In the genomic region with DNA sequence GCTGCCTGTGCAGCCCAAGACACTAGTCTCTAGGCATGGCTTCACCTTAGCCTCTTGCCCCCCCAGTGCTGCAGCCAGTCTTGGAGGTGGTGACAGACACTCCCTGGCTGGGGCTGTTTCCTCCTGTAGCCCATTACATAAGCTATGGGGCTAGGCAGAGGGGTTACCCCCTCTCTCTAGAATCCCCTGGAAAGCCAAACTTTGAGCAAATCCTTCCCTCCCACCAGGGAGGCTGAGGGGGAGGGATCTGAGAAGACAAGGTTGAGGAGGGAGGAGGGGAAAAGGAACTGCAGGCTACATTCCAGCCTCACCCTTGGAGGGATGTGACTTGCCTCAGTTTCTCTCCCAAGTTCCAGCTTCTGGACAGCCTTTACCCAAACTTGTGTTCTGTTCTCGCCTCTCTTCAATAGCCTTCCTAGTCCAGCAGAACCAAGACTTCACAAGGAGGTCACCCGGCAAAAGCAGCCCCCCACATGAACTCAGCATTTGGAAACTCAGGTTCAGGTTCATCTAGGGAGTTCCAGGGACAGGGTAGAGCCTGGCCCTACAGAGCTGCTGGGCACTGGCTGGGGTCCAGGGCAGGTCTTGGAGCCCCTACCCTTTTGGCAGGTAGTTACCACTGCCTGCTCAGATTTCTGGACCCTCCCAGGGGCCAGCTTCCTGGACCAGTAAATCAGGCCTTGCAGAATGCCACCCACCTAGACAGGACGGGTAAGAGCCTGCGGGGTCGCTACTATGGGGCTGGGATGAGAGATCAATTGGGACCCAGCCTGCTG, we compare ENCODE assay signal across 11 mouse cellular contexts. TPM values are rescaled to one million over a fixed set of nuclear protein-coding genes. Genes with fewer than 3 reads are reported as not detected.
DNase-seq lines count a peak whose midpoint lies in the region; ATAC-seq lines count a peak whose summit lies in the region.
"Had no signal": no experiment of that assay in that cellular context is flagged by ENCODE, and none has a peak within 500 bp of the region (broad histone marks: within the 10 kb centered on the region; RNA-seq: fewer than 3 reads in every experiment).

No protein-coding gene starts in this region.

- WGBS in heart, embryonic 13.5 days, result 15% methylated on average over 5 of the region's 5 CpGs
- WGBS in hindbrain, embryonic 13.5 days, result 14% methylated on average over 5 of the region's 5 CpGs
- WGBS in midbrain, embryonic 15.5 days, result 13% methylated on average over 5 of the region's 5 CpGs

- intact Hi-C loops in heart, postnatal 10 days (cut with DNase I), result no loop called here

- peaks cover 92% of the 10 kb centered on the region for H3K27me3 ChIP-seq in heart, embryonic 13.5 days (replicated peaks)
- peaks cover 38% of the 10 kb centered on the region for H3K27me3 ChIP-seq in hindbrain, embryonic 13.5 days
- no peaks in the 10 kb centered on the region for H3K27me3 ChIP-seq in midbrain, embryonic 15.5 days (replicated peaks)

- no peak for DNase-seq in heart, postnatal 10 days
- DNase-seq in cerebellum, postnatal 25 days, result peak; percentile 59 to 60
- DNase-seq in frontal cortex, postnatal 14 days (ENCODE audit: low spot score in 2 of 2), result no peak
- DNase-seq in layer of hippocampus, postnatal 25 days (ENCODE audit: extremely low spot score in 1 of 2, low spot score in 1 of 2), result no peak
- no peak for DNase-seq in urinary bladder, postnatal 14 days (ENCODE audit: low spot score)
- DNase-seq: adrenal gland, postnatal 25 days; kidney, adult 8-10 months had no signal

- no peak overlapping the region for H3K9ac ChIP-seq in heart, embryonic 13.5 days
- peak overlapping the region; percentile 81 for H3K9ac ChIP-seq in hindbrain, embryonic 13.5 days
- peak overlapping the region; percentile 70 for H3K9ac ChIP-seq in midbrain, embryonic 15.5 days
- H3K9ac ChIP-seq: liver, embryonic 15.5 days had no signal

- H3K4me2 ChIP-seq in heart, embryonic 13.5 days, result 0 out of 2 replicates have a peak overlapping the region, but pooled peaks have one; percentile 54
- peak overlapping the region; percentile 68 for H3K4me2 ChIP-seq in hindbrain, embryonic 13.5 days
- H3K4me2 ChIP-seq in midbrain, embryonic 15.5 days, result peak overlapping the region; percentile 80
- H3K4me2 ChIP-seq: liver, embryonic 15.5 days had no signal

- H3K4me1 ChIP-seq in heart, embryonic 13.5 days, result peaks cover 21% of the 10 kb centered on the region
- peaks cover 62% of the 10 kb centered on the region for H3K4me1 ChIP-seq in hindbrain, embryonic 13.5 days (replicated peaks)
- H3K4me1 ChIP-seq in midbrain, embryonic 15.5 days, result peaks cover 43% of the 10 kb centered on the region
- H3K4me1 ChIP-seq: liver, embryonic 15.5 days had no signal

- no peaks in the 10 kb centered on the region for H3K36me3 ChIP-seq in heart, embryonic 13.5 days
- H3K36me3 ChIP-seq in hindbrain, embryonic 13.5 days, result no peaks in the 10 kb centered on the region
- no peaks in the 10 kb centered on the region for H3K36me3 ChIP-seq in midbrain, embryonic 15.5 days (replicated peaks)
- H3K36me3 ChIP-seq: liver, embryonic 15.5 days had no signal

- no peak overlapping the region for H3K27ac ChIP-seq in heart, embryonic 13.5 days (replicated peaks)
- H3K27ac ChIP-seq in hindbrain, embryonic 13.5 days, result peak overlapping the region; percentile 72
- H3K27ac ChIP-seq in midbrain, embryonic 15.5 days, result peak overlapping the region; percentile 85
- H3K27ac ChIP-seq: liver, embryonic 15.5 days had no signal

- H3K9me3 ChIP-seq in heart, embryonic 13.5 days, result no peaks in the 10 kb centered on the region
- no peaks in the 10 kb centered on the region for H3K9me3 ChIP-seq in hindbrain, embryonic 13.5 days
- H3K9me3 ChIP-seq in midbrain, embryonic 15.5 days, result no peaks in the 10 kb centered on the region
- H3K9me3 ChIP-seq: liver, embryonic 15.5 days had no signal

- no peak for ATAC-seq in heart, embryonic 13.5 days (ENCODE audit: extremely low read depth, insufficient number of reproducible peaks, low FRiP score, low TSS enrichment)
- peak; percentile 22 for ATAC-seq in hindbrain, embryonic 13.5 days (ENCODE audit: low FRiP score)
- ATAC-seq in midbrain, embryonic 15.5 days (replicated peaks), result peak; percentile 37

- peak overlapping the region; percentile 26; the same call in 1 of the 2 replicates for H3K4me3 ChIP-seq in heart, embryonic 13.5 days
- peak overlapping the region; percentile 51 for H3K4me3 ChIP-seq in hindbrain, embryonic 13.5 days
- peak overlapping the region; percentile 52 for H3K4me3 ChIP-seq in midbrain, embryonic 15.5 days
- H3K4me3 ChIP-seq: liver, embryonic 15.5 days had no signal

RNA-seq across cellular contexts. Expression of a gene that starts 1.0 kb away (rescaled TPM):
- 0.10 and 0.19 TPM in 2 replicates for polyA plus RNA-seq in heart, embryonic 13.5 days (2015; fragmentation: Nextera tagmentation; extraction: Ambion mirVana)
- 1 to 10 TPM; 2.6 to 3.3 TPM for total RNA-seq in heart, postnatal 10 days (2021)
- 57.6 and 67.5 TPM in 2 replicates for polyA plus RNA-seq in hindbrain, embryonic 13.5 days (2015; fragmentation: Nextera tagmentation; extraction: Ambion mirVana)
- polyA plus RNA-seq in midbrain, embryonic 15.5 days (2015; fragmentation: Nextera tagmentation; extraction: Ambion mirVana), result 38.9 and 44.0 TPM in 2 replicates
- total RNA-seq in layer of hippocampus, postnatal 25 days (2021), result 10 to 100 TPM; 69.3 to 69.6 TPM
- total RNA-seq: adrenal gland, postnatal 25 days had no signal

RNA-seq across cellular contexts. Expression of a gene that starts 36.0 kb away (rescaled TPM):
- 0.73 and 0.78 TPM in 2 replicates for polyA plus RNA-seq in heart, embryonic 13.5 days (2015; fragmentation: Nextera tagmentation; extraction: Ambion mirVana)
- 1 to 10 TPM; 1.5 to 1.6 TPM for total RNA-seq in heart, postnatal 10 days (2021)
- 0.97 and 1.0 TPM in 2 replicates for polyA plus RNA-seq in hindbrain, embryonic 13.5 days (2015; fragmentation: Nextera tagmentation; extraction: Ambion mirVana)
- polyA plus RNA-seq in midbrain, embryonic 15.5 days (2015; fragmentation: Nextera tagmentation; extraction: Ambion mirVana), result 0.99 and 1.0 TPM in 2 replicates
- total RNA-seq in layer of hippocampus, postnatal 25 days (2021), result 1 to 10 TPM; 5.3 to 6.2 TPM

Comparison
In these comparisons a context has a peak if more than half of its experiments do, and no peak if none do; other contexts are left out.
1. DNase-seq: peak in cerebellum, postnatal 25 days (2 of 2); none in heart, postnatal 10 days (0 of 2), frontal cortex, postnatal 14 days (0 of 2), layer of hippocampus, postnatal 25 days (0 of 2) and urinary bladder, postnatal 14 days (single experiment).
2. RNA of a gene that starts 1.0 kb away (polyA plus RNA-seq): 57.6 to 67.5 TPM in hindbrain, embryonic 13.5 days and 38.9 to 44.0 TPM in midbrain, embryonic 15.5 days; 0.10 to 0.19 TPM in heart, embryonic 13.5 days; every median in the first group is over 10 times any median in the second.
3. Peak in every context shown above with its lines, with median percentiles within 50 percentile points of each other: H3K4me2 ChIP-seq and H3K4me3 ChIP-seq.